Mouse (Mus musculus): ENCODE measurements around the gene Cfap299. TPM values are rescaled to one million over a fixed set of nuclear protein-coding genes. Genes with fewer than 3 reads are reported as not detected.
"Not testable (repeated sequence)": the region's sequence is repeated elsewhere in the genome, so short reads cannot be mapped to it uniquely, and the experiment has no call there.

Cfap299 gene
- total RNA-seq, 4 experiments from 2014 or later: not detected

DNA sequence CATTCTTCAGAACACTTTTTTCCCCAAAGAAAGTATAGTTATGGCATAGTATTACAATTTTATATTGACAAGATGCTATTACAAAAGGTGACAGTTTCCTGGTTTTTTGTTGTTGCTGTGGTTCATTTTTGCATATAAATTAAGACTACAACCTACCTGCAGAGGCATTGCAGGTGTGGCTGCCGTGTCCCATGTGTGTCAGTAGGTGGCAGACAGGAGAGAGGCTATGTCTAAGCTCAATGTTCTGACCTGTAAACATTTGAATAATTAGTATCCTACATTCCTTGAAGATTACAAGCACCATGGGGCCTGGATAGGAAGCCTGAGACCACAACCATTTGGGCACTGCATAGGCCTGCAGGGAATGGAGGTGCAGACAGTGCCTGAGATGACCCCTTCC is 212.2 kb downstream of the Cfap299 start:
- DNase-seq: no peak

- no peak for DNase-seq
These were observed 221.2 kb downstream of the Cfap299 start for GRCm38 (mm10) chr5:98550285-98550684.

DNA sequence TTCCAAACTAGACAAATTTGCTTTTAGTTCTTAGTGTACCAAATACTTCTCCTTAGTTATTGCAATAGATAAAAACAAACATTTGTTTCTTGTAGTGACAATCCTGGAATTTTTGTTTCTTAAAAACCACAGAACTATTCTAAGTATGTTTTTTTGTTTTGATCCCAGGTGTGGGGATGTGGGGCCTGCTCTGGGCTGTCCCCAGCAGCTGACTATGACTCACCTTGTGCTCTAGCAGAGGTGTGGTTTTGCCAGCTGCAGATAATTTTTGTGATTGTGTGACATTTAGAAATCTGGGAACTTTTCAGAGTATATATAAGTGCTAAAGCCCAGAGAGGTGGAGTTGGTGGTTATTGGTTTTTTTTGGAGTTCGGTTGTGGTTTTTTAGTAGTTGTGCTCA is 221.8 kb downstream of the Cfap299 start:
- DNase-seq: no peak

DNA sequence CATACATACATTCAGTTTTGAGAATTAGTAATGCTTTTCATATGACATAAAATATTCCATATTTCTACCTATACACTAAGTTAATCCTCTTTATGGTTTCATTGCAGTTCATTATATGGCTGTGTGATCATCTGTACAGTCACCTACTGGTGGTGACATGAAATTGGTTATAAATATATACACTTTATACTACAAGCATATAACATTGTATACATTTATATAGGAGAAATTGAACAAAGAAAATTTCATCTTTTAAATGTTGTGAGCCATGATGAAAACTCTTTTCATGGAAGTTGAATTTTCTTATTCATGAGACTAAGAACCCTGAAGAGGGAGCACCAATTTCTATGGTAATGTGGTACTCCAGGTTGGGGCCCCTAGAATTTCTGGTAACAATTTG is 223.3 kb downstream of the Cfap299 start, which contains the start of gene Gm11111:
Gene Gm11111, plus strand, starts transcription at position 301 of the 400 bp plus-strand sequence.
- DNase-seq: no peak

DNA sequence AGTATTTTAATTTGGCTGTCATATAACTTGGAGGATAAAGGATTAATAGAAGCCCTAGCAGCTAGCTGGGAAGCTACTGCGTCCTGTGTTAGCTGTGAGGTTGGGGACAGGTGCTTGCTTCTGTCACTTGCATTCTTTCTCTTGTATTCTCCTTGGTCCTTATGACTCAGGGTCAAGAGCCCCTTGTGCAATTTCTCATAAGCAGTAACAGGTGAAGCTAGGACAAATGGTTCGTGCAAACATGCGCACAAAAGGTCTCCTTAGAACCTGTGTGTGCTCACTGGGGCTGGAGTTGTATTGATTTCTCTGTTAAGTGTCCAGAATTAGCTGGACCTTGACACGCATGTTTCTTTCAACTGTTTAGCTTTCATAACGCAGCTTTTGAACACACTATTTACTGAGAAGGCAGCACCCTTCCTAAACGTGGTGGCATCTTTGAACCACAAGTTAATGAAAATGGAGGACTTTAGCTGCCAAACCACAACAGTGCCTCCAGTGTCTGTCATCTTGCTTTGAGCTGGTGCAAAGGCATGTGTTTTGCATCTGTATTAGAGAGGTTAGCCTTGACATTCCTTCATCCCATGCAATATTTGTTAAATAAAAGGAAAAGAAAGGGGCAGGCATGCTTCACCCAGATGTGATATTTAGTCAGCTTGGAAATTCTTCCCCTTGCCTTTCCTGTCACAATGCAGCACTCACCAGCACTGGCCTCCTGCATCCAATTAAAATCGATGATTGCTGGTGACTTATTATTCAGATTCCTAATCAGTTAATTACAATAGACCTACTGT is 223.9 kb downstream of the Cfap299 start:
- no peak for DNase-seq

DNA sequence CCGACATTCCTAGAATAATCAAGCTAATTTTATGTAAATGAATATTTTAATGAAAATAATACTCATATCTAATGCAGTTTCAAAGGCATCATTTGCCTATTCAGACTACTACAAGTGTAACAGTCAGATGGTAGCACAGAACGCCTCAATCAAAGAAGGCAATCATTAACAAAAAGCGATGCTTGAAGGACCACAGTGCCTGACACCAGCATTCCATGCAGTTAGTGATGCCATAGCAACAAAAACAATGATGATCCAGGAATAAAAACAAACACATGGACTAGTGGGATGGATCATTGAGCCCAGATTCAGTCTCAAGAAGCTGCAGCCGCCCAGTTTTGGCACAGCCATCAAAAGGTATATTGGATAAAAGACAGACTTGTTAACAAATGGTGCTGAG is 232.2 kb downstream of the Cfap299 start:
- no peak for DNase-seq

GRCm38 (mm10) chr5:98562806-98563205 is 233.7 kb downstream of the Cfap299 start:
- DNase-seq: no peak

DNA sequence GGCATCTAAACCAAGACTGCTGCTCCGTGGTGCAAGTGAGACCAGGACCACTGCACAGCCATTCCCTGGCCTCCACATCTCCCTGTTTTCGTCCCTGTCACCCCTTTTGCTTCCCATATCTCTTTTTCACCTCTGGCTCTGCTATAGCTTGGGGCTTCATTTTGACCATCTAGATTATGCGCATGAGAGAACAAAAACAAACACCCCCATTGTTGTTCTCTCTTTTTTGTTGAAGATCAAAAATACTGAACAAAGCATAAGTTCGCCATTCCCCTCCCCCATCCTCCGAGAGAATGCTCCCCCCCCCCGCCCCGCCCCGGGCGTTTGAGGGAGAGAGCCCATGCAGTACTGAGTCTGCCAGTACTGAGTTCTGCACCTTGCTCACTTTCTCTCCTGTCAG is 234.7 kb downstream of the Cfap299 start:
- no peak for DNase-seq

GRCm38 (mm10) chr5:98566461-98567193 is 237.5 kb downstream of the Cfap299 start:
- DNase-seq: no peak

DNA sequence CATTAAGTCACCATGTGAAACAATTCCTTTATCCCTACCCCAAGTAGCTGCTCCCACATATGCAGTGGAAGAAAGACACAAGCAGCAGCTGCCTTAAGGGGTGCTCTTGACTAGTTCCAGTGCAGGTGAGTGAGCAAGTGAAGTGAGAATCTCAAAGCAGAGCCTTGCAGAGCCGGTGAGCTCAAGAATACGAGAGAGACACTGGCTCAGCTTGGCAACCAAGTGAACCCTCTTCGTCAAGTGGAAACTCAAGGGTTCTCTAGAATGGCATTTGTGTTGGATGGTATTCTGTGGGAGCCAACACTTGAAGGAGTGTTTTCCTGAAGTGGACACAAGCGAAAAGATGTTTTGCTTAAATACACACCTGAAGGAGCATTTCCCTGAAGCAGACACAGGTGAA is 239.4 kb downstream of the Cfap299 start:
- DNase-seq: no peak

DNA sequence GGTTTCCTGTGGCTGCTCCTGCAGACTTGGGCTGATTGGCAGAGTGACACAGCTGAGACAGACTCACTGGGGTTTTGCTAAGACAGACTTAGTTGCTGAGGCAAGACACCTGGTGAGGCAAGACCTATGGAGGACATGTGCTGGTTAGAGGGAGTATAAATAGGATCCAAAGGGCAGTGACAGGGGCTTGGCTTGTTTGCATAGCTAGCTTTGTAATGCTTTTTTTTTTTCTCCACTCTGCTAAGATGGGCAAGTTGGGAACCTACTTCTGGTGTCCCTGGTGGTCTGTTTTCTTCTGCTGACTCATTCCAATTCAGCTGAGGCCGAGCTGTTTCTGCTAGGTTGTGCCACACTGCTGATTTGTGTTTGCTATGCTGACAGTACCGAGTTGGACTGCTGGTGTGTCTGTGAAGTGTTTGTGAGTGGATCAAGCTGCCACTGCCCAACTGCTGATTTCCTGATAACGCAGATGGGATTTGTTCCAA is 240.0 kb downstream of the Cfap299 start:
- no peak for DNase-seq

GRCm38 (mm10) chr5:98572392-98572791 is 243.3 kb downstream of the Cfap299 start:
- no peak for DNase-seq

GRCm38 (mm10) chr5:98574711-98575470 is 245.8 kb downstream of the Cfap299 start:
- no peak for DNase-seq

DNA sequence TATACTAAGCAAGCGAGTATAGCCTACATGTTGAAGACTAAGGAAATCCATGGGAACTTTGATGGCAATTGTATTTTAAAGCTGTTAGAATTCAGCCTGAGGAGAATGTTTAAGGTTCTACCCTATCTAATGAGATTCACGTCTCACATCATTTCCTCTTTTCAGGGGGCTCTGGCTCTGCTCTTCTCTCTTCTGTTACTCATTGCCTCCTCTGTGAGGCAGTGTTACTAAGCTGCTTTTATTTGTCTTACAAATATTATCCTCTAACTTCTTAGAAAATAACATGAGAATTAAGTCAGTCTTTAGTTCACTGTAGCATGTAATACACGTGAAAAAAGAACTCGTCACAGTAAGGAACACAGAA is 246.3 kb downstream of the Cfap299 start:
- no peak for DNase-seq

DNA sequence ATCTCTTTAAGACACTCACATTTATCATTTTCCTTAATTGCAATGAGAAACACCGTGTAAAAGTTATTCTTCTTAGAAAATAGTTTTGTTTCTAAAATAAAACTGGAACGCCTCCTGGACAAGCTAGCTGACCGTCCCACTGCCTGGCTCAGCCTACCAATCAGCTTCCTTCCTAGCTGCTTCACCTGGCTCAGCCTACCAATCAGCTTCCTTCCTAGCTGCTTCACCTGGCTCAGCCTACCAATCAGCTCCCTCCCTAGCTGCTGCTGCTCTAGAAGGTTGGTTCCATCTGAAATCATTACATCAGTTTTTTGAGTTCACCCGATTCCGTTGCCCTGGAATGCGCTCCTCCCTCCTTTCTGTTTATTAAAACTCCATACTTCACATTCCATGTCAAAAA is 247.4 kb downstream of the Cfap299 start:
- DNase-seq: not testable (repeated sequence)

DNA sequence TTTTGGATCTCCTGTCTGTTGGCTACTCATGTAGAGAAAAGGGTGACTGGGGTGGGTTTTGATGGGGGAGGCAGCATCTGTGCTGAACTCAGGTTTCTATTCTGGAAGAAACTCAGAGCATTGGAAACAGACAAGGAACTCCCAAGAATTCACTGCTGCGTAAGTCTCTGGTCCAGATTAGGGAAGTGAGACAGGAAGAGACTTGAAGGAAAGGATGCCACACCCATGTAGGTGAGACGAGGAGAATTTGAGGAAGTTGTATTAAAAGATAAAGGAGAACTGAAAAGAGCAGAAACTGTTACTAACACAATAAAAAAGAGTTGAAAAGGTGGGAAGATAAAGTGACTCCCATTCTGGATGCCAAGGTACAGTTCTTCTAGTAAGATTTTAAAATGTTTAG is 249.3 kb downstream of the Cfap299 start:
- no peak for DNase-seq

GRCm38 (mm10) chr5:98580811-98581210 is 251.7 kb downstream of the Cfap299 start:
- DNase-seq: no peak

DNA sequence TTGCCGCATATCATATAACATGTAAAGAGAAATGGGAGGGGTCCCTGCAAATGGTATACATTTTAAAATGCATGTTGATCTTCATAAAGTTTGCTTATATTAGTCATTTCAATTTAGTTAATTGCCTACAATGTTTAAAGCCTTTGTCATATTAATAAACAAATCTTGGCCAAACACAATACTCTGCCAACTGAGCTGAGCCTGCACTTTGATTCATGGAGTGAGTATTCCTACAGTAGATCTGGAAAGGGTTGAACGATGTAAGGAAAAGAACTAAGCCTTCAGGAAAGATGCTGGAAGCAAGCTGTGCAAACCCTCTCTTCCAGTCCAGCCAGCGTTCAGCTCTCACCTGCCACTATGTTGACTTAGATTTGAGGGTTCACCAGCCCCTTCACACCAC is 252.9 kb downstream of the Cfap299 start:
- DNase-seq: no peak

- no peak for DNase-seq
These were observed 256.8 kb downstream of the Cfap299 start for GRCm38 (mm10) chr5:98585915-98586314.

- DNase-seq: no peak
These were observed 284.4 kb downstream of the Cfap299 start for GRCm38 (mm10) chr5:98613511-98613910.

DNA sequence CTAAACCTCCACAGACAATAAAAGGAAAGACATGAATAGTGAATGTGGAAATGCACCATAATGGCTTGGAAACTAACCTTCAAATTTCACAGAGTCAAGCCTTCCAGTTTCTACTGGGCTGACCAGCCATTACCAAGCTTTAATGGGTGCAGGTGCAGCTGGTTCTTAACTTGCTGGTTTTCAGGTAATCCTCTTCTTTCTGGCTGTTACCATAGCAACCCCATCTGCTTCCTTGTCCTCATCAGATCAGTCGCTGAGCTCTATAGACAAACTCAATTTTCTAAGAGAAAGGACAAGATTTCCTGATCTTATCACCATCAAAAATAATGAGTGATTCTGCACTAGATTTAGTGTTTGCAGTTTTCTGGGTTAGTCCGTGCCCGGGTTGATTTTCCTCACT is 287.8 kb downstream of the Cfap299 start:
- no peak for DNase-seq

GRCm38 (mm10) chr5:98617416-98617815 is 288.3 kb downstream of the Cfap299 start:
- DNase-seq: no peak

- DNase-seq: no peak
These were observed 321.2 kb downstream of the Cfap299 start for GRCm38 (mm10) chr5:98650345-98650744.

Data from adrenal gland, adult 8-10 months (tissue).